Mouse (Mus musculus): Measurements from ENCODE around the gene Igtp.
"Not testable (repeated sequence)": the region's sequence is repeated elsewhere in the genome, so short reads cannot be mapped to it uniquely, and the experiment has no call there.

The Igtp gene

GRCm38 (mm10) chr11:58214391-58215048, 15.2 kb downstream of the Igtp start:
- peak; percentile 96 for DNase-seq

GRCm38 (mm10) chr11:58215049-58215430, 15.7 kb downstream of the Igtp start:
- not testable (repeated sequence) for DNase-seq

GRCm38 (mm10) chr11:58215814-58216213, 16.5 kb downstream of the Igtp start:
- no peak for DNase-seq

GRCm38 (mm10) chr11:58216823-58217222, 17.5 kb downstream of the Igtp start:
- DNase-seq, result no peak

- DNase-seq, result peak; percentile 31
These were observed 24.4 kb downstream of the Igtp start for GRCm38 (mm10) chr11:58223751-58224150.

GRCm38 (mm10) chr11:58224313-58224712, 25.0 kb downstream of the Igtp start:
- DNase-seq, result peak; percentile 84

- DNase-seq, result not testable (repeated sequence)
These were observed 25.5 kb downstream of the Igtp start for GRCm38 (mm10) chr11:58224872-58225271.

GRCm38 (mm10) chr11:58225655-58226054, 26.3 kb downstream of the Igtp start:
- DNase-seq, result peak; percentile 89

- no peak for DNase-seq
These were observed 27.1 kb downstream of the Igtp start for GRCm38 (mm10) chr11:58226425-58226824.

GRCm38 (mm10) chr11:58228021-58228420, 28.7 kb downstream of the Igtp start:
- not testable (repeated sequence) for DNase-seq

GRCm38 (mm10) chr11:58230396-58230910, 31.1 kb downstream of the Igtp start:
- DNase-seq, result no peak

GRCm38 (mm10) chr11:58231156-58231555, 31.8 kb downstream of the Igtp start:
- no peak for DNase-seq

- peak; percentile 70 for DNase-seq
These were observed 35.2 kb downstream of the Igtp start for GRCm38 (mm10) chr11:58234551-58234950.

GRCm38 (mm10) chr11:58235152-58235551, 35.8 kb downstream of the Igtp start:
- DNase-seq, result peak; percentile 61

- peak; percentile 68 for DNase-seq
These were observed 39.8 kb downstream of the Igtp start for GRCm38 (mm10) chr11:58238840-58239791.

GRCm38 (mm10) chr11:58247294-58247693, 47.9 kb downstream of the Igtp start:
- DNase-seq, result no peak

- no peak for DNase-seq
These were observed 50.0 kb downstream of the Igtp start for GRCm38 (mm10) chr11:58249203-58249981.

GRCm38 (mm10) chr11:58250550-58250949, 51.2 kb downstream of the Igtp start:
- no peak for DNase-seq

GRCm38 (mm10) chr11:58254411-58254810, 55.1 kb downstream of the Igtp start:
- DNase-seq, result no peak
